Mouse (Mus musculus): ENCODE measurements around the gene Exosc9.
"Not testable (repeated sequence)": the region's sequence is repeated elsewhere in the genome, so short reads cannot be mapped to it uniquely, and the experiment has no call there.

Exosc9 gene

DNA sequence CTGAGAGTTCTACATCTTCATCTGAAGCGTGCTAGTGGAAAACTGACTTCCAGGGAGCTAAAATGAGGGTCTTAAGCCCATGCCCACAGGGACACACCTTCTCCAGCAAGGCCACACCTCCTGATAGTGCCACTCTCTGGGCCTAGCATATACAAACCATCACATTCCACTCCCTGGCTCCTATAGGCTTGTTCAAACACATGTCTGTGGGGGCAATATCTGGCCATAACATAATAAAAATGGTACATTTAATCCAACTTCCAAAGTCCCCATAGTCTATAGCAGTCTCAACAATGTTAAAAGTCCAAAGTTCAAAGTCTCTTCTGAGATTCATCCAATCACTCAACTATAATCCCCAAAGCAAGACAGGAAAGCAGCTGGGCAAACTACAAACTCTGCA is 5.2 kb downstream of the Exosc9 start:
- DNase-seq (ENCODE audit: low spot score in 2 of 2) = no peak

DNA sequence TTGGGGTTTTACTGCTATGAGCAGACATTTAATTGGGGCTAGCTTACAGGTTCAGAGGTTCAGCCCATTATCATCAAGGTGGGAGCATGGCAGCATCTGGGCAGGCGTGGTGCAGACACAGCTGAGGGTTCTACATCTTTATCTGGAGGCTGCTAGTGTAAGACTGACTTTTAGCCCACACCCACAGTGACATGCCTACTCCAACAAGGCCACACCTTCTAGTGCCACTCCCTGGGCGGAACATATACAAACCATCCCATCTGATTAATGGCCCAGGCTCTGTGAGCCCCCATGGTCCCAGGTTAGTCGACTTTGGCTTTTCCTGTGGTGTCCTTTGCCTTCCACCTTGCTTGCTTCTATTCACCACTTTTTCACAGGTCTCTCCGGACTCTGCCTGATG is 7.2 kb downstream of the Exosc9 start:
- DNase-seq (ENCODE audit: low spot score in 2 of 2) = no peak

DNA sequence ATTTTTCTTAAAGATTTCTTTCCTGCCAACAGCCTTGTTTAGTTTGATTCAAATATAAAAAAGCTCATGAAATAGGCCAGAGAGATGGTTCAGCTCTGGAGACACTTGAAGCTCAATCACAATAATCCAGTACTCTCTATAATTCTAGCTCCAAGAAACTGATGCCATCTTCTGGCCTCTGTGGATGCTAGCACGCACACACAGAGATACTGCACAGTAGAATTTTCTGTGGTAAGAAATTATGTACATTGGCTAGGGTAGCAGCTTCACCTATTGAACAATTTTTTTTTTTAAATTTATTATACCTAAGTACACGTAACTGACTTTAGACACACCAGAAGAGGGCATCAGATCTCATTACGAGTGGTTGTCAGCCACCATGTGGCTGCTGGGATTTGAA is 11.3 kb downstream of the Exosc9 start:
- DNase-seq (ENCODE audit: low spot score in 2 of 2) = no peak

DNA sequence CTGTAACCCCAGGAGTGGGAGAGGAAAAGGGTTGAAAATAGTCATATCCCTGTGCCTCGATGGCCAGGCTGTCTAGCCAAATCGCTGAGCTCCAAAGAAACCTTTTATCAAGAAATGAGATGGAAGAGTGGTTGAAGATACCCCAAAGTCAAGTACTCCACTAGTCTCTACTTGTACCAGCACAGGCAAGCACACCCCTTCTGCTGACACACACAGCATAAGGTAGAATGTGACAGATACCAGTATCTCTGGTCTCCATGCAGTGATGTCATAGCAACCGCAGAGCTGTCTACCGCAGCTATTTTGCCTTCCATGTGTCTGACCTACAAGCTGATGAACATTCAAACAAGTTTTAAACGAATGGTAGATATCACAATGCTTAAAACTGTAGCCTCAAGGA is 17.4 kb downstream of the Exosc9 start:
- peak in 1 of 2 experiments; percentile 21 for DNase-seq (ENCODE audit: low spot score in 2 of 2)

DNA sequence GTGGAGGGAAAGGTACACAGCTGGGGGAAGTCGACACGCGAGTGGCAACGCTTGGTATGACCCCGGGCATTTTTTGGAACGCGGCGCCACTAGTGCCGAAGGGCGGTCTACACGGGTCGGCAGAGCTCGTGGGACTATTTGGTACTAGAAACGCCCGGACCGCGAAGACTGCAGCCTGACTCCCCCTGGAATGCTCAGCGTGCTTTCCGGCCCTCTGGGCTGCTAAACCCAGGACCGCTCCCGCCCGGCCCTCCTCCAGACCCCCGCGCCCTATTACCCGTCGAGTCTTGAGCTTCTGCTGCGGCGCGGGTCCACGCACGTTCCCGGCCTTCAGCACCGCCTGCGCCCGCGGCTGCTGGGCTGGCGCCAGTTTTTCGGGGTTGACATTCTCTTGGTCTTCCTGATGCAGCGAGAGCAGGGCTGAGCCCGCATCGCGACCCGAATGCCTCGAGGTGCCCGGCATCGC is 19.0 kb downstream of the Exosc9 start:
- no peak for DNase-seq (ENCODE audit: low spot score in 2 of 2)

DNA sequence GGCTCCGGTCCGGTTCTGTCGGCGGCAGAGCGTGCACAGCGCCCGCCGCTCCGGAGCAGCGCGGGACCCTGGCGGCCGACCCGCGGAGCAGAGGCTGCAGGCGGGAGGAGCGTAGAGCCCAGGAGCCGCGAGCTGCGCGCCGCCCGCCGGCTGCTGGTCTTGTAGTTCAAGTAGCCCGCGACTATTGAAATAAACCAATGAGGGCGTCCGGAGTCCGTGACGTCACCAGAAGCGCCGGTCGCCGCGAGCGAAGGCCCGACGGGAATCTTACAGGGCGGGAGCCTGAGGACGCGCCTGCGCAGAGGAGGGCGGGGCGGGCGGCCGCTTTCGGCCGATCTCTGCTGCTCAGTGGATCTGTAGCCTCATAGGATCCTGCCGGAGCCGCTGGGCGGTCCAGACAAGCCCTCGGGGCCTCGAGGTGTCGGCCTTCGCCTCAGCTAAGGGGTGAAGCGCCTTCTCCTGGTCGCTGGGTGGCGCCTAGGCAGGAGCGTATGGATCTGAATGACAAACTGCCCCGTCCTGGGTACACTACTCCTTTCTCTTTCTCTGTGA is 19.5 kb downstream of the Exosc9 start, which contains the start of gene Ccna2:
Ccna2 (minus strand) TSS at position 324 of the 552 bp plus-strand sequence.
- DNase-seq (ENCODE audit: low spot score in 2 of 2) = peak; percentile 99

DNA sequence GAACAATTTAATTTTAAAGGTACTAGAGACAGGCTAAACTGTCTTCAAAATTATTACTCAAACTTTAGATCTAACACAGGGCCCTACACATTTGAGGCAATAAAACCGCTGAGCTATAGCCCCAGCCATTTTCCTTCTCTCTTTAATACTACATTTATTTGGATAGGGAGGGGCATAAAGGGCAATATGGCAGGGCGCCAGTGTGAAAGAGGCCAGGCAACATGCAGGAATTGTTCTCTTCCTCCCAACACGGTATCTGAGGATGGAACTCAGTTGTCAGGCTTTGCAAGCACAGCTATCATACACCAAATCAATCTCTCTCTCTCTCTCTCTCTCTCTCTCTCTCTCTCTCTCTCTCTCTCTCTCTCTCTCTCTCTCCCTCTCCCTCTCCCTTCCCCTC is 46.4 kb downstream of the Exosc9 start:
- DNase-seq (ENCODE audit: low spot score in 2 of 2) = no peak

DNA sequence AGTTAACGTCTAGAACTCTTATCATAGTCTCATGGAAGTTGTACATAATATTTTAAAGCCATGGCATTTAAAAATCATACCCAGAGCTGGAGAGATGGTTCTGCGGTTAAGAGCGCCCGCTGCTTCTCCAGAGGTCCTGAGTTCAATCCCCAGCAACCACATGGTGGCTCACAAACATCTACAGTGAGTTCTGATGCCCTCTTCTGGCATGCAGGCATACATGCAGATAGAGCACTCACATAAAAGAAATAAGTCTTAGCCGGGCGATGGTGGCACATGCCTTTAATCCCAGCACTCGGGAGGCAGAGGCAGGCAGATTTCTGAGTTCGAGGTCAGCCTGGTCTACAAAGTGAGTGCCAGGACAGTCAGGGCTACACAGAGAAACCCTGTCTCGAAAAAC is 47.4 kb downstream of the Exosc9 start:
- DNase-seq (ENCODE audit: low spot score in 2 of 2) = not testable (repeated sequence)

DNA sequence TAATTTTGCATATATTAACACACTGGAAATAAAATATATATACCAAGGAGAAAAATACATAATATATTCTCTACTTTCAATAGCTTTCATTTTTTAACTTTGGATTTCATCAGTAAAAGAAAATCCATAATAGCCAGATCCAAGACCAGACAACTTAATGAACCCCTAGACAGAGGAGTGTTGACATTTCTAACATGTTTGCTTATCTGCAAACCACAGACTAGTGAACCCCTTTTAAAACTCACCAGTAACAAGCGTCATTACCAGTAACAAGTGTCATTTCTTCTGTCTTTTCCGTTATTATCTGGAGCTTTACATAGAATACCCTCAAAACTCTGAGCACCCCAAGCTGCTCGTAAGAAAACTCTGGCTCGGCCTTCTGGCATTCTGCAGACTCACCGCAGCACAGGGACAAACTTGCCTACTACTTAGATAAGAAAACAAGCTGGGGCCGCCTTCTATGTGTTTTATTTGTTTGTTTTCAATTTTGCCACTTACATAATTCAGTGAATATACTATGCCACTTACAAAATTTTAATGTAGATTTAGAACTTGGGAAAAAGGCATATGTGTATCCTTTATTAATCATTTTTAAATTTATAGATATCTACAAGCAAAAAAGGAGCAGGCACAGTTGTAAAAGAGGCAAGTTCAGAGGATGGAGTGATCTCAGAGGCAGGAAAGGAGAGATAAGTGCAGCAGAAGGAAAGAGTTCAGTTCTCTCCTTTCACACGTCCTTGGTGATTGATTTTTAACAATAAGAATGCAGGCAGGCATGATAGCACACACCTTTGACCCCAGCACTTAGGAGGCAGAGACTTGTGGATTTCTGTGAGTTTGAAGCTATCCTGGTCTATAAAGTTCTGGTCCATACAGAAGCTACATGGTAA is 53.7 kb downstream of the Exosc9 start:
- DNase-seq (ENCODE audit: low spot score in 2 of 2) = no peak

DNA sequence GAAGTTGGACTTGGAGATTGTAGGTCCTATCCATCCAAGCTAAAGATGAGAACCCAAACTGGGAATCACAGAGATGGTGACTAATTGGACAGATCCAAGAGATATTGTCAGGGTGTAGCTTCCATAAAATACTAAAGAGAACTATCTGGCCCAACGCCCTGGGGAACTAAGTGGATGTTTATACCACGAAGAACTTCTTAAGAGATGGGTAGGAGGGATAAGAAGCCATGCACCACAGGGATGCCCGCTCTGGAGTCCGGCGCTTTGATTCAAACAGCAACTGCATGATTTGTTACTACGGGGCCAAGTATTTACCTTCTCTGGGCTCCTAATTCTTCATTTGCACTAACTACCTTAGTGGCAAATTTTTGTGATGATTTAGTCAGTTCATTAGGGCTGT is 60.3 kb downstream of the Exosc9 start:
- no peak for DNase-seq (ENCODE audit: low spot score in 2 of 2)

DNA sequence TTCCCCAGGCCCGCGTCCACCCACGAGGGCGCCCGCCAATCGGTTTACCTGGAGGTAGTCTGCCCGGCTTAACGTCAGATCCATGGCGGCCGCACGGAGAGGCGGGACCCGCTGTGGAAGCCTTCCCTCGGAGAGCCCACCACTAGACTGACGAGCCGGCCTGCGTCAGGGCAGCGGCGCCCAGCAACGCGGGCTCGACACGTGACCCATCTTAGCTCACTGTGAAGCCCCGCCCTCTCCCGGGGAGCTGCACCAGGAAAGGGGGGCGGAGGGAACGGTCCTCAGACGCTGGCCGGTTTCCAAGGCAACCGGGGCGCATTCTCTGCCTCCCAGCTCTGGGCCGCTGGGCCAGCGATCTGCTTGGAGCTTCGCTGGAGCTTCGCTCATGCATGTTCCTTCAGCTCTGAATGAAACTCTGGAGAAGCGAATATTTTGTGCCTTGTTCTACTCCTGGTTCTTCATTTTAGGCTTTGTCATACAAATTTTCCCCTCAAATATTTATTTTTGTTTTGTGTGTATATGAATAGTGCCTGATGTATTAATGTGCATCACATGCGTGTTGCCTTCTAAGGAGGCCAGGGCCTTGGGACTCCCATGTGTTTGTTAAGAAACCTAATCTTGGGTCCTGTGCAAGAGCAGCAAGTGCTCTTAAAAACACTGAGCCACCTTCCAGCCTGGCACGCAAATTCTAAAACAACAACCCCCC is 60.9 kb downstream of the Exosc9 start, which contains the start of gene Bbs7:
Bbs7 (minus strand) TSS at position 276 of the 706 bp plus-strand sequence.
- DNase-seq (ENCODE audit: low spot score in 2 of 2) = peak; percentile 83 to 88

DNA sequence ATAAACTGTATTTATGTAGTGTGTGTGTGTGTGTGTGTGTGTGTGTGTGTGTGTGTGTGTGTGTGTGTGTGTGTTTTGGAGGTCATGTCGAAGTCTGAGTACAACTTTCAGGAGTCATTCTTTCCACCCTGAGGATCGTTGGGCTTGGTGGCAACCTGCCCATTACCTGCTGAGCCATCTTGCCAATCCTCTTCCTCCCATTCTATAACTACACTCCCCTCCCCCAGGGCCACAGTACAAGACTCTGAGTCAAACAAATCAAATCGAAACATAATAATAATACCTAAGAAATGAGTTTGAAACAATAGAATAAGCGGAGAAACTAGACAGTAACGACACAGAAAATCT is 61.5 kb downstream of the Exosc9 start:
- no peak for DNase-seq (ENCODE audit: low spot score in 2 of 2)

Measured in spleen, postnatal 4 days (tissue).